In the genomic region with DNA sequence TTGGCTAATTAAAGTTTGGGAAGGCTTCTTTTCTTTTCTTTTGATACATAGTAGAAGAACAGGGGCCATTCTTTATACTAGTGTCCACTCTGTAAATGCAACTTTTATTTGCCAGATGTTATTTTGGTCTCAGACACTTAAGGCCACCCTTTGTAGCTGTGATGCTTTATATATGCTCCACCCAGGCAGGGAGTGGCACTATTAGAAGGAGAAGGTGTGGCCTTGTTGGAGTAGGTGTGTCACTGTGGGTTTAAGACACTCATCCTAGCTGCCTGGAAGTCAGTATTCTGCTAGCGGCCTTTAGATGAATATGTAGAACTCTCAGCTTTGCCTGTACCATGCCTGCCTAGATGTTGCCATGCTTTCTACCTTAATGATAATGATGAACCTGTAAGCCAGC, we compare ENCODE assay signal across 25 mouse cellular contexts.
"Had no signal": no experiment of that assay in that cellular context is flagged by ENCODE, and none has a peak within 500 bp of the region (broad histone marks: within the 10 kb centered on the region; RNA-seq: fewer than 3 reads in every experiment).

No protein-coding gene starts in this region.

- H3K4me3 ChIP-seq: gastrocnemius, adult 2 months; heart, embryonic 10.5 days; heart, embryonic 13.5 days; heart, embryonic 15.5 days; hindbrain, embryonic 13.5 days; hindbrain, embryonic 15.5 days; kidney, embryonic 15.5 days; limb, embryonic 13.5 days; limb, embryonic 15.5 days had no signal

- ATAC-seq: hindbrain, postnatal 0 days; intestine, embryonic 16.5 days had no signal

- H3K36me3 ChIP-seq: kidney, embryonic 15.5 days; limb, embryonic 15.5 days had no signal

- DNase-seq: gastrocnemius, adult 2 months; gastrocnemius, postnatal 10 days; gastrocnemius, postnatal 25 days; heart, adult 18-20 months; heart, postnatal 14 days; heart, postnatal 36 days; kidney, adult 11 months; kidney, adult 2 months; kidney, adult 9 months; kidney, postnatal 14 days; kidney, postnatal 36 days; layer of hippocampus, adult 9-11 months; layer of hippocampus, postnatal 36 days; left cerebral cortex, postnatal 4 days had no signal

- H3K4me2 ChIP-seq: heart, embryonic 13.5 days; heart, embryonic 15.5 days; hindbrain, embryonic 13.5 days; hindbrain, embryonic 15.5 days; kidney, embryonic 15.5 days; limb, embryonic 13.5 days; limb, embryonic 15.5 days had no signal

- H3K4me1 ChIP-seq: hindbrain, embryonic 13.5 days; hindbrain, embryonic 15.5 days; limb, embryonic 15.5 days had no signal

- H3K9ac ChIP-seq: heart, embryonic 13.5 days; heart, embryonic 15.5 days; hindbrain, embryonic 13.5 days; hindbrain, embryonic 15.5 days; kidney, embryonic 15.5 days; limb, embryonic 13.5 days; limb, embryonic 15.5 days had no signal

- H3K27me3 ChIP-seq: heart, embryonic 13.5 days; heart, embryonic 15.5 days; hindbrain, embryonic 13.5 days; hindbrain, embryonic 15.5 days; kidney, embryonic 15.5 days; limb, embryonic 13.5 days; limb, embryonic 15.5 days had no signal

- H3K9me3 ChIP-seq: heart, embryonic 15.5 days; hindbrain, embryonic 15.5 days; kidney, embryonic 15.5 days; limb, embryonic 15.5 days had no signal

- H3K27ac ChIP-seq: gastrocnemius, adult 2 months; heart, embryonic 10.5 days; heart, embryonic 13.5 days; heart, embryonic 15.5 days; hindbrain, embryonic 13.5 days; hindbrain, embryonic 15.5 days; hindbrain, postnatal 0 days; kidney, embryonic 15.5 days; kidney, postnatal 0 days; limb, embryonic 13.5 days; limb, embryonic 15.5 days had no signal
